Mouse (Mus musculus): Measurements from ENCODE around the gene Akna. TPM values are rescaled to one million over a fixed set of nuclear protein-coding genes. Genes with fewer than 3 reads are reported as not detected.

Gene Akna
- polyA plus RNA-seq, 2 experiments: 2.2 to 2.4 TPM

DNA sequence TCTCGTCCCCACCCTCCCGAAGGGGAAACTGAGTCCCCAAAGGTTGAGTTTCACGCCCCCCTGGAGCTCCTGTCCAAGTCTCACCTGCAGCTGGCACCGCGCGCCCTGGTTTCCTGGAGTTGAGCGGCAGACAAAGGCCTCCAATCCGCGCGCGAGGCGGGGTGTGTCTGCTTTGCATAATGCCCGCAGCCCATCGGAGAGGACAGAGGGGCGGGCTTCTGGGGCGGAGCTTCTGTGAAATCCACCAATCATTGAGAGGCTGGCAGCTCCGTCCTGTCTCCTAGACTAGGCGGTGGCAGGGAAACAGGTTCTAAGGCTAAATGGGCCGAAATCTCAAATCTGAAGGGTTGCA lies 7.4 kb upstream of the Akna start:
- no peak for TF ChIP-seq EP300 (IDR thresholded peaks at IDR 0.05; ENCODE audit: low read depth)
- TF ChIP-seq CTCF (IDR thresholded peaks at IDR 0.05; ENCODE audit: low read depth): no peak
- Histone ChIP-seq H3K4me1 (replicated peaks; ENCODE audit: control insufficient read depth in 2 of 2, insufficient read depth in 2 of 2, low read length in 1 of 2) (peaks cover 4 to 19% of the 10 kb centered on the region in 2 experiments), H3K4me2 (ENCODE audit: low read depth) (peak overlapping the region; percentile 84), H3K9me3 (ENCODE audit: control insufficient read depth, low read length) (no peaks in the 10 kb centered on the region), H3K27ac (no peak overlapping the region), H3K36me3 (replicated peaks; ENCODE audit: control insufficient read depth, insufficient read depth, low read depth) (no peaks in the 10 kb centered on the region), H3K27me3 (ENCODE audit: control insufficient read depth, insufficient read depth, low read length) (peaks cover 2% of the 10 kb centered on the region), H3K9ac (replicated peaks) (peak overlapping the region; percentile 45), H3K4me3 (ENCODE audit: insufficient read depth in 1 of 2, low read depth in 2 of 2, low read length in 2 of 2) (peak overlapping the region; percentile 58 to 66)
- DNase-seq (ENCODE audit: low read depth in 3 of 3, low spot score in 3 of 3): peak; percentile 85 to 86 (median 86)
- under 1% methylated on average over 19 of the region's 19 CpGs for WGBS (ENCODE audit: insufficient replicate concordance)
- ATAC-seq (ENCODE audit: insufficient read depth): peak; percentile 90

- H3K4me1 ChIP-seq (replicated peaks; ENCODE audit: control insufficient read depth in 2 of 2, insufficient read depth in 2 of 2, low read length in 1 of 2): peaks cover 8 to 22% of the 10 kb centered on the region in 2 experiments
- H3K27me3 ChIP-seq (ENCODE audit: control insufficient read depth, insufficient read depth, low read length): peaks cover 2% of the 10 kb centered on the region
- TF ChIP-seq EP300 (IDR thresholded peaks at IDR 0.05; ENCODE audit: low read depth): no peak
- no peak for TF ChIP-seq CTCF (IDR thresholded peaks at IDR 0.05; ENCODE audit: low read depth)
- WGBS (ENCODE audit: insufficient replicate concordance): under 1% methylated on average over 39 of the region's 39 CpGs
- peak overlapping the region; percentile 84 for H3K4me2 ChIP-seq (ENCODE audit: low read depth)
- ATAC-seq (ENCODE audit: insufficient read depth) (peak; percentile 81), DNase-seq (ENCODE audit: low read depth in 3 of 3, low spot score in 3 of 3) (no peak)
- H3K4me3 ChIP-seq (ENCODE audit: insufficient read depth in 1 of 2, low read depth in 2 of 2, low read length in 2 of 2): peak overlapping the region; percentile 58 to 66
- no peak overlapping the region for H3K27ac ChIP-seq
- H3K9me3 ChIP-seq (ENCODE audit: control insufficient read depth, low read length): no peaks in the 10 kb centered on the region
- H3K36me3 ChIP-seq (replicated peaks; ENCODE audit: control insufficient read depth, insufficient read depth, low read depth): no peaks in the 10 kb centered on the region
- H3K9ac ChIP-seq (replicated peaks): peak overlapping the region; percentile 45
Observed at GRCm38 (mm10) chr4:63409908-63410582, 6.9 kb upstream of the Akna start.

DNA sequence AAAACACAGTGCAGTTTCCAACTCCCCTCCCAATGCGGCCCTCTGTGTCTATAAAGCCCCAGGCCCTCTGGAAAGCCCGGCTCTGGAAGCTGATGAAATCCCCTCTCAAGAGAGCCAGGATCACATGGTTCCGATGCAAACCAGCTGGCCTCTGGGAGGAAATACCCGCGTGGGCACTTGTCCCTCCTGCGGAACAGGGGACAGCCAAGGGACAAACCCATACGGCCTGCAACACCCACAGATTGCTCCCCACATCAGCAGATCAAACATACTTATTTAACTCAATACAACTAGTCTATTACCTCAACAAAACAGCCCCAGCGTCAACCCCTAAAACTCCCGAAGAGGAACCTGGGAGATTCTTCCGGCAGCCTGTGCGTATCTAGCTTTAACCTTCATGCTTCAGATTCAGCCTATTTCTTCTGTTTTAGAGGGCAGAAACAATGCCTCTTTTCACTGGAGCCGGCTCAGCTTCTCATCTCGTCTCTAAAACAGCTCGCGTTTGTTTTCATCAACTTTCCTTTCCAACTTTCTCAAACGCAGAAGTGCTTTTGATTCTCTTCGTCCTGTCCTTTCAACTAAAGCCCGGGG lies 6.3 kb upstream of the Akna start:
- peaks cover 2% of the 10 kb centered on the region for H3K27me3 ChIP-seq (ENCODE audit: control insufficient read depth, insufficient read depth, low read length)
- H3K27ac ChIP-seq: no peak overlapping the region
- H3K36me3 ChIP-seq (replicated peaks; ENCODE audit: control insufficient read depth, insufficient read depth, low read depth): no peaks in the 10 kb centered on the region
- peak overlapping the region; percentile 58 to 66; a peak in 3 of 4 replicates for H3K4me3 ChIP-seq (ENCODE audit: insufficient read depth in 1 of 2, low read depth in 2 of 2, low read length in 2 of 2)
- H3K9ac ChIP-seq (replicated peaks): peak overlapping the region; percentile 33; the same call in 1 of the 2 replicates
- WGBS (ENCODE audit: insufficient replicate concordance): 10% methylated on average over 18 of the region's 18 CpGs
- TF ChIP-seq EP300 (IDR thresholded peaks at IDR 0.05; ENCODE audit: low read depth): no peak
- TF ChIP-seq CTCF (IDR thresholded peaks at IDR 0.05; ENCODE audit: low read depth): no peak
- no peak for DNase-seq (ENCODE audit: low read depth in 3 of 3, low spot score in 3 of 3)
- no peak for ATAC-seq (ENCODE audit: insufficient read depth)
- H3K9me3 ChIP-seq (ENCODE audit: control insufficient read depth, low read length): no peaks in the 10 kb centered on the region
- H3K4me2 ChIP-seq (ENCODE audit: low read depth): peak overlapping the region; percentile 84
- H3K4me1 ChIP-seq (replicated peaks; ENCODE audit: control insufficient read depth in 2 of 2, insufficient read depth in 2 of 2, low read length in 1 of 2): peaks cover 8 to 26% of the 10 kb centered on the region in 2 experiments

DNA sequence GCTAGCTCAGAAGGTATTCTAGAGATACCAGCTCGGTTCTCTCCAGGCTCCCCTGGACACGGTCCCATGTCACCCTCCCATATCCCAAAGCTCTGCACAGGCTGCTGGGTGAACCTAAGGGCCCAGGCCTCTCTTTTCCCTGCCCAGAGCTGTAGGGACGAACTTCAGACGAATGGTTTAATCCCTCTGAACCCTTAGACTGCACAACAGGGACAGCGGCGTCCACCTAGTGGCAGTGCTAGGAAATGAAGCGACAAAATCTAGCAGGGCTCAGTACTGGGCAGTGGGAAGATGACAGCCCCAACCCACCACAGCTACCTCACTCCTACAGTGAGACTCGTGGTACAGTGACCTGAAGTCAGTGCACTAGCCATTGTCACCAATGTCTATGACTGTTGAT lies 5.5 kb upstream of the Akna start:
- peaks cover 9 to 32% of the 10 kb centered on the region in 2 experiments for H3K4me1 ChIP-seq (replicated peaks; ENCODE audit: control insufficient read depth in 2 of 2, insufficient read depth in 2 of 2, low read length in 1 of 2)
- H3K4me3 ChIP-seq (ENCODE audit: insufficient read depth in 1 of 2, low read depth in 2 of 2, low read length in 2 of 2): no peak overlapping the region; a peak in 1 of 4 replicates
- ATAC-seq (ENCODE audit: insufficient read depth) (no peak), DNase-seq (ENCODE audit: low read depth in 3 of 3, low spot score in 3 of 3) (no peak)
- no peak overlapping the region for H3K27ac ChIP-seq
- H3K27me3 ChIP-seq (ENCODE audit: control insufficient read depth, insufficient read depth, low read length): peaks cover 2% of the 10 kb centered on the region
- no peak overlapping the region; the same call in 1 of the 2 replicates for H3K4me2 ChIP-seq (ENCODE audit: low read depth)
- no peaks in the 10 kb centered on the region for H3K9me3 ChIP-seq (ENCODE audit: control insufficient read depth, low read length)
- 6% methylated on average over 8 of the region's 8 CpGs for WGBS (ENCODE audit: insufficient replicate concordance)
- H3K36me3 ChIP-seq (replicated peaks; ENCODE audit: control insufficient read depth, insufficient read depth, low read depth): no peaks in the 10 kb centered on the region
- no peak overlapping the region for H3K9ac ChIP-seq (replicated peaks)
- TF ChIP-seq EP300 (IDR thresholded peaks at IDR 0.05; ENCODE audit: low read depth): no peak
- peak; percentile 86 for TF ChIP-seq CTCF (IDR thresholded peaks at IDR 0.05; ENCODE audit: low read depth)

DNA sequence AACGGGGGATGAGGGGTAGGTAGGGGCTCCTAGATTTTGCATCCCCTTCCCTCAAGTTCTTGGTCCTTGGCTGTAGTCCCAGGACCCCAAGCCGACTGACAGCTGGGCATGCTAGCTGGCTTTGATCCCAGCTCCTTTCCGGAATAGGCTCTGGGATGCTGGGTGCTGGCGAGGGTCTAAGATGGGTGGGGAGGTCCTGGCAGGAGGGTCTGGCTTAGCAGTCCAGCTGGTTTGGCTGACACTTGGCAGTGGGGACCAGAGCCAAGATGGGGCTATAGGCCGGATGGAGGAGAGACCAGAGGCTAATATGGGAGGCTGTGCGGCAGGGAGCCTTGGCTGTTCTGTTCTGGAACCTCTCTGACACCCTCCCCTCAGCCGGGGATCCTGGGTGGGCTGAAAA lies 5.1 kb upstream of the Akna start:
- no peak for DNase-seq (ENCODE audit: low read depth in 3 of 3, low spot score in 3 of 3)
- no peak for ATAC-seq (ENCODE audit: insufficient read depth)
- WGBS (ENCODE audit: insufficient replicate concordance): 61% methylated on average over 7 of the region's 7 CpGs
- H3K27ac ChIP-seq: no peak overlapping the region
- H3K36me3 ChIP-seq (replicated peaks; ENCODE audit: control insufficient read depth, insufficient read depth, low read depth): no peaks in the 10 kb centered on the region
- no peak overlapping the region for H3K9ac ChIP-seq (replicated peaks)
- H3K9me3 ChIP-seq (ENCODE audit: control insufficient read depth, low read length): no peaks in the 10 kb centered on the region
- no peak for TF ChIP-seq CTCF (IDR thresholded peaks at IDR 0.05; ENCODE audit: low read depth)
- no peak overlapping the region for H3K4me3 ChIP-seq (ENCODE audit: insufficient read depth in 1 of 2, low read depth in 2 of 2, low read length in 2 of 2)
- H3K4me1 ChIP-seq (replicated peaks; ENCODE audit: control insufficient read depth in 2 of 2, insufficient read depth in 2 of 2, low read length in 1 of 2): peaks cover 13 to 36% of the 10 kb centered on the region in 2 experiments
- H3K4me2 ChIP-seq (ENCODE audit: low read depth): no peak overlapping the region
- H3K27me3 ChIP-seq (ENCODE audit: control insufficient read depth, insufficient read depth, low read length): peaks cover 2% of the 10 kb centered on the region
